Mouse (Mus musculus): ENCODE measurements around the gene Pip5k1c.

- TF ChIP-seq CTCF (IDR thresholded peaks at IDR 0.05; ENCODE audit: low read depth, low read length) (no peak), POLR2A (IDR thresholded peaks at IDR 0.05; ENCODE audit: extremely low read depth, insufficient read depth, low read length) (no peak)
These were observed 31.7 kb upstream of the Pip5k1c start for GRCm38 (mm10) chr10:81261025-81261424.

Data from liver, adult 2 months (tissue).